Mouse (Mus musculus): ENCODE data around the gene Atg7. TPM values are rescaled to one million over a fixed set of nuclear protein-coding genes. Genes with fewer than 3 reads are reported as not detected.
A peak's percentile ranks its signal among the peaks of the same experiment; 100 is the strongest.

Atg7 gene
- total RNA-seq, 2 experiments from 2014 or later = 28.9 to 29.1 TPM

DNA sequence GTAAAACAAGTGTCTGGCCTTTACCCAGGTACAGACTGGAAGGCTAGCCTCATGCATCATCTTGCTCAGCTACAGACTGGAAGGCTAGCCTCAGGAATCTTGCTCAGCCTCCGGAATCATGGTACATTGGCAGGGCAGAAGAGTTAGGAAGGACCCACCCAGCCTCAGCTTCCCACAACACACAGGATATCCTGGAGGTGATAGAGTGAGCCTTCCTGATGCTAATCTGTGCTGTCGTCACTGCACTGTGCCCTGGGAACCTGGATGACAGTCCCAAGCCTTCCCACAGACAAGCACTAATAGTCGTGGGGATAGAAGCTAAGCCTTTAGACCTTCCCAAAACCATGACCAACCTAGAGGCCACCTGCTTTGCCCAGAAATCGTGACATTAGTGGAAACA lies 223.7 kb downstream of the Atg7 start:
- Histone ChIP-seq H3K4me3 (no peak overlapping the region), H3K27ac (peak overlapping the region; percentile 4; the same call in 1 of the 2 replicates)
- no peak for TF ChIP-seq CTCF (IDR thresholded peaks at IDR 0.05)
- DNase-seq (ENCODE audit: extremely low spot score in 1 of 2, low spot score in 2 of 2) = no peak
- intact Hi-C loops (cut with DNase I) = no loop called here

DNA sequence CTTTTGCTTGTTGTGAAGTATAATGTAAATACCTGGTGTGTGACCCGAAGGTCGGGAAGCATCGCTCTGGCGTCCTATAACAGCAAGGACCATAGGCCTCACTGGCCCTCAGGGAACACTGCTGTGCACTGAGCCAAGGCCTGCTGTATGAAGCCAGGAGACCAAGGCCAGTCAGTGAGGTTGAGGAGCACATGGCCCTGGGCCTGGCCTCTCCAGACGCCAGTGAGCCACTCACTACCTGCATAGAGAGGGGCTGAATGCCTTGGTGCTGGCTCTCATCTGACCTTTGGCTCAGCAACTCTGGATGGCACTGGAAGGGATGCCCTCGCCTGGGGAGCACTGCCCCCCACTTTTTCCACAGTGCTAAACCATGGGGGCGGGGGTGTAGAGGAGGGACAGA lies 225.8 kb downstream of the Atg7 start:
- intact Hi-C loops (cut with DNase I) = no loop called here
- TF ChIP-seq CTCF (IDR thresholded peaks at IDR 0.05) = no peak
- no peak for DNase-seq (ENCODE audit: extremely low spot score in 1 of 2, low spot score in 2 of 2)
- H3K4me3 ChIP-seq = no peak overlapping the region
- no peak overlapping the region for H3K27ac ChIP-seq

DNA sequence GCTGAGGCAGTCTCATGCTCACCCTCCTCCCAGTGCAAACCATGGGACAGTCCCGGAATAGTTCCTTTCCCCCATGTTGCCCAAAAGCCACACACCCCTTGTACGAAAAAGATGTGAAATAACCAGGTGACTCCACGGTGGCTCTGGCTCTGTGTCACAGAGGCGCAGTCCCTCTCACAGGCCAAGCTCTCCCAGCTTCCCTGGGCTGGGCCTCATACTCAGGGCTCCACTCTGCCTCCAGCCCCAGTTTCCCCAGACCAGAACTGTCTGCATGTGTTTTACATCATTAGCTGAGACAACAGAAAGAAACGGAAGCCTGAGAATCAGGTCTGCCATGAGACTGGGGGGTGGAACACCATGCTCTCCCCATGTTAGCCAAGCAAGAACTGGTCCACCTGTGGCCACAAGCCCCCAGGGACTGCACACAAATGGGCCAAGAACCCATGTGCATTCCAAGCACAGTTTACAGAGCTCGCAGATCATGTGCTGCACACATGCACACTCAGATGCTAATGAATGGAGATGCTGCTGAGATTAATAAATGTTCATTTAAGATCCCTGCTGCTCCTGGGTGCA lies 226.7 kb downstream of the Atg7 start:
- DNase-seq (ENCODE audit: extremely low spot score in 1 of 2, low spot score in 2 of 2) = no peak
- intact Hi-C loops (cut with DNase I) = no loop called here
- H3K27ac ChIP-seq = 0 out of 2 replicates have a peak overlapping the region, but pooled peaks have one; percentile 1
- no peak for TF ChIP-seq CTCF (IDR thresholded peaks at IDR 0.05)
- no peak overlapping the region for H3K4me3 ChIP-seq

DNA sequence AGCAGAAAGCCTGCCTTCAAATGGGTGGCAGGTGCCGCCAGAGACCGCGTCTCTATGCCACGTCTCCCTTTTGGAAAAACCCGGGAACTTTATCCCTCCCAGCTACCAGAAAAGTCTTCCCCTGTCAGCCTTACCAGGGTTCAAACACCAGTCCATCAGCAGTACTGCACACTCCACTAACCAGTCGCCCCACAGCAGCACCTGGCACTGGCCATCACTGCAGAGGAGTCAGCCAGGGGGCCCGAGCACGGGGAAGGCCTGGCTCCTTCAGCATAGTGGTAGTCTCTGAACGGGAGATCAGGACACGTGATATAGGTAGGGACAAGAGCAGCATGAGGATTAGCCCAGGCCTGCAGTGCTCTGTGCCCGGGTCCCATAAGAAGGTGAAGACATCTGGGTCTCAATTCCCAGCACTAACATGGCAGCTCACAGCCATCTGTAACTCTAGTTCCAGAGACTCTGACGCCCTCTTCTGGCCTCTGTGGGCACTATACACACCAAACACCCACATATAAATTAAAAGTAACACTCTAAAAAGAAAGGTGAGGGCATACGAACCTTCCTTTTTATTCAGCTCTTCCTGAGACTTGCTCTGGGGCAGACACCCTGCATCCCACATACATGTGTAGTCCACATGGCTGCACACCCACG lies 228.2 kb downstream of the Atg7 start:
- intact Hi-C loops (cut with DNase I) = no loop called here
- no peak for DNase-seq (ENCODE audit: extremely low spot score in 1 of 2, low spot score in 2 of 2)
- Histone ChIP-seq H3K4me3 (no peak overlapping the region), H3K27ac (no peak overlapping the region)
- TF ChIP-seq CTCF (IDR thresholded peaks at IDR 0.05) = no peak; the same call in none of the 2 replicates

DNA sequence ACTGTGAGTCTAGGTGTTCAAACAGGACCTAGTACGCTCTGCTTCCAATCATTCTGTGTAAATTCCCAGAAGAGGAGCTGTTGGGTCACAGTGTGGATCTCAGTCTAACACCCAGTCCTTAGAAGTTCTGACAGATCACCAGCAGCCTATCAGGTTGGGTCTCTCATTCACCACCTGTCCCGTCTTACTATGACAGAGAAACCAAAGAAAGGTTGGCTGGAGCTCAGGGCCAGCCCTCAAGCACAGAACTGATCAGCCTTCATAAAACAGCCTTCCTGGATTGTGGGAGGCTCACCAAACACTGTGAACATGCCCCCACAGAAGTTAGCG lies 230.9 kb downstream of the Atg7 start:
- no peak for DNase-seq (ENCODE audit: extremely low spot score in 1 of 2, low spot score in 2 of 2)
- intact Hi-C loops (cut with DNase I) = no loop called here
- Histone ChIP-seq H3K4me3 (peak overlapping the region; percentile 44), H3K27ac (peak overlapping the region; percentile 97)
- TF ChIP-seq CTCF (IDR thresholded peaks at IDR 0.05) = no peak

DNA sequence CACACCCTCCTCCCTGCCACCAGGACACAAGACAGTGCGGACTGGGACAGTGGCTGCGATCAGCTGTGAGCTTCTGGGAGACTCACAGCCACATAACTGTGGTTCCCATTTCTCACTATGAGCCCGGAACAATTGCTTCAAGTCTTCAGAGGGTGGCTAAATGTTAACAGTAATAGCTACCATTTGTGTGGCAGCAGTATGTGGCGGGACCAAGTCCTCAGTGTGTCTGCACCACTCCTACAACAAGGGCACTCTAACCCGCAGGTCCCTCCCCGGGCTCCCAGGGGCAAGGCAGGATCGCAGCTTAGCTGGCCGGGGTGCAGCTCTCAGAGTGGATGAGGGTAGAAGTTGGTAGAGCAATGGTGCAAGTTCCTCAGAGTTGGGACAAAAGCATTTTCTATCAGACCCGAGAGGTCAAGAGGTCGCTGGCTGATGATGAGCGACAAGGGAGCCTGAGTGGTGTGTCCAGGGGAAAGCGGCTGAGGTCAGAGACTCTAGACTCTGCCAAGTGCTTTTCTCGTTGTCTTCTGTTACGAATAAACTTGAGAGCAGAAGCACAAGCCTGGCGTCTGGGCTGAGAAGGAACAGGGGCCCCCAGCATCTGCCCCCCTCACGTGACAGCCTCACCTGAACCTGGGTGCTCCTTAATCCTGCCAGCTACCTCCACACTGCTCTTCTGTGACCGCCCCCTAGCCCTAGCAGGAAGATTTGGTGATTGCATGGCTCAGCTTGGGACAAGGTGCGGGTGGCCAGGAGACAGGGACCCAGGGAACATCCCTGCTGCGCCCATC lies 231.4 kb downstream of the Atg7 start:
- intact Hi-C loops (cut with DNase I) = no loop called here
- TF ChIP-seq CTCF (IDR thresholded peaks at IDR 0.05) = no peak; the same call in 1 of the 2 replicates
- H3K27ac ChIP-seq = peak overlapping the region; percentile 97
- no peak for DNase-seq (ENCODE audit: extremely low spot score in 1 of 2, low spot score in 2 of 2)
- H3K4me3 ChIP-seq = peak overlapping the region; percentile 44

DNA sequence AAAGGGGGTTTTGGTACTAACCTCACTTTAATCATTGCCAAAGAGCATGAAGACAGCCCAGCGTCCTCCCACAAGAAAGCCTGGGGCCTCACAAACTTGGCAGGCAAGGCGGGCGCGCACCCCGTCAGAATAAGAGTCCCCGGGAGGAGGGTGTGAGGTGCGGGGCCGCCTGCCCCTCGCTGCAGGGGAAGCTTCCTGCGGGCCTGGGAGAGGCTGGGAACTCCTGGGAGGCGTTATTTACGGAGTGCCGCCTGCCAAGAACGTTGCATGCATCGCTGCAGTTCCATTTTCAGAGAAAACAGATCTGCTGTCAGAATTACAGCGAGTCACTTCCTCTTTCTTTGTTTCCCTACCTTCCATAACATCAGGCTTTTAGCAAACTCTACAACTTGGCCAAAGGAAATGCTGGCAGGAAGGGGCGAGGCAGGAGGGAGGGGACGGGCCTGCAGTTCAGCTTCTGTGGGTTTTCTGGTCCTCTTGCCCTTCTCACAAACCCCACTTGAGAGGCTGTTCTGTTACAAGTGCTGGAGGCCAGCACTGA lies 232.2 kb downstream of the Atg7 start:
- TF ChIP-seq CTCF (IDR thresholded peaks at IDR 0.05) = no peak; the same call in 1 of the 2 replicates
- intact Hi-C loops (cut with DNase I) = loop anchor here (1.0 to 5.0 kb wide), 3 partner anchors 8 to 163 kb away; no protein-coding TSS in a partner anchor

DNA sequence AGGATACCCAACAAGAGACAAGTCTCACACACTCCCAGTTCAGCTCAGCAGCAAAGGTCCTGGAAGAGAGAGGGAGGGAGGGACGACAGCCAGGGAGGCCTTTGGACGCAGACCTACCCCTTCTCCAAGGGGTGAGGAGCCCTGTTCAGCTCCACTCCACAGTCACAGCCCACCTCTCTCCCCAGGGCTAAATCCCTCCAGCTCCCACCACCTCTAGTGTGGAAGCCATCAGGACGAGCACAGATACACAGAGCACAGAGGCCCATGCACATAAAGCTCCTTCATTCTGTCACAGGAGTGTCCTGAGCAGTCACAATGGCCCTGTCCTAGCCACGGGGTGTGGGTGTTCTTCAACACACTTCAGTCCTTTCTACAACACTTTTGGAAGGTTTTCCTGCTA lies 233.1 kb downstream of the Atg7 start:
- no peak for DNase-seq (ENCODE audit: extremely low spot score in 1 of 2, low spot score in 2 of 2)
- Histone ChIP-seq H3K27ac (peak overlapping the region; percentile 97), H3K4me3 (no peak overlapping the region)
- TF ChIP-seq CTCF (IDR thresholded peaks at IDR 0.05) = no peak
- intact Hi-C loops (cut with DNase I) = loop anchor here (5.0 kb wide), 1 partner anchor 46 kb away; no protein-coding TSS in a partner anchor

More for the DNA sequence above, 232.2 kb downstream of the Atg7 start:
- Histone ChIP-seq H3K4me3 (peak overlapping the region; percentile 44), H3K27ac (peak overlapping the region; percentile 97)
- peak; percentile 90 to 93 for DNase-seq (ENCODE audit: extremely low spot score in 1 of 2, low spot score in 2 of 2)

DNA sequence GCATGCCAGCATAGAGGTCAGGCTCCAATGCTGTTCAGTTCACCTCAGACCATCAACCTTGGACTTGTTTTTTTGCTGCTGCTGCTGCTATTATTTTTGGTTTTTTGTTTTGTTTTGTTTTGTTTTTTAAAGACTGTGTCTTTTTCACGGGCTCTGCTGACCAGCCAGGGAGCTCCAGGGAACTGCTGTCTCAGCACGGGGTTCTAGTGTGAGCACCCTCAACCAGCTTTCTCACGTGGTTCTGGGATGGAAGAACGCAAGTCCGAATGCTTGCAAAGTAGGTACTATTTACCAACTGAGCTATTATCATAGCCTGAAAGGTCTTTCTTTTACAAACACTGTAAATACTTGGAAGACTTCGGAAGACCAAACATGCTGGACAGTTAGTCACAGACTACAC lies 233.6 kb downstream of the Atg7 start:
- intact Hi-C loops (cut with DNase I) = loop anchor here (5.0 kb wide), 1 partner anchor 46 kb away; no protein-coding TSS in a partner anchor

DNA sequence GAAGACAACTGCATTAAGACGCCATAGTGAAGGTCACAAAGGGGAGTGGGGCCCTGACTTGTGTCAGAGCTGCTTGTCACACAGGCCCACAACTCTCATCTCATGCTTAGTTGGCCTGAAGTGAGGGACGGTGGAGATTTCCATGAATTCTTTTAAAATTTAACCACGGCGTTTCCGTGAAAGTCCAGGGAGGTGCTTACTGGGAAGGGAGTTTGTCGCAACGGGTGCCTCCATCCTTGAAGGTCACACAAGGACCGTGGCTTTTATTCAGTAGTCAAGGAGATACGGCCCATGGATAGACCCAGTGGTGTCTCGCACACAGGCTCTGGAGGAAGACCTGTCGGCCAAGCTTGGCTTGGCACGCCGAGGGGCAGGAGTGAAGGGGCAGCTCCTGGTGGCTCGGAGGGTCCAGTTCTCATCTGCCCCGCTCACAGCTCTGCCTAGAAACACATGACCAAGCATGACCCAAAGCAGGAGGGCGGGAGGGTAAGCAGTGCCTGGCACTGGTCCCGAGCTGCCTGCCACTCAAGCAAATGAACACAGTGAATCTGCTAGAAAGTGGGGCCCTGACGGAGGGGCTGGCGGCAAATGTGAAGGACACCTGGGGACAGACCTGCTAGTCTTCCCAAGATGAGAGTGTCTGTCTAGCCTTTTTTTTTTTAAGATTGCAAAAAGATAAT lies 236.1 kb downstream of the Atg7 start:
- TF ChIP-seq CTCF (IDR thresholded peaks at IDR 0.05) = no peak
- H3K27ac ChIP-seq = peak overlapping the region; percentile 47
- no peak for DNase-seq (ENCODE audit: extremely low spot score in 1 of 2, low spot score in 2 of 2)
- no peak overlapping the region for H3K4me3 ChIP-seq
- intact Hi-C loops (cut with DNase I) = loop anchor here (5.0 kb wide), 1 partner anchor 43 kb away; no protein-coding TSS in a partner anchor

More for the DNA sequence above, 233.6 kb downstream of the Atg7 start:
- peak overlapping the region; percentile 57 for H3K27ac ChIP-seq
- DNase-seq (ENCODE audit: extremely low spot score in 1 of 2, low spot score in 2 of 2) = no peak
- no peak for TF ChIP-seq CTCF (IDR thresholded peaks at IDR 0.05)
- no peak overlapping the region for H3K4me3 ChIP-seq

DNA sequence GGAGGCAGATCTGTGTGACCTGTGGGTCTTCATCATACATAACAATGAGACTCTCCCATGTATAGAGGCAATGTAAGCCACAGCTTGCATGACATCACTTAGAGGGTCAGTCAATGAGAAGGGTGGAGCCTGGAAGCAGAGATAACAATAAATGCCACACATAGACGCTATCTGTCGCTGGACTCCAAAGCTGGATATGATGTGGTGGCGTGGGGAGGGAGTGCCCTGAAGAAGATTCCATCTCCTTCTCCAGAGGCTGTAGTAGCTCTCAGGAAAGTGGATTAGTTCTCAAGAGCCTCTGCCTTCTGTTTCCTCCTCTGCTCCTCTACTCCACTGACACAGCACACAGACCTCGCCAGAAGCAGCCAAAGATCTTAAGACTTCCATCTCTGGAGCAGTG lies 237.9 kb downstream of the Atg7 start:
- no peak for DNase-seq (ENCODE audit: extremely low spot score in 1 of 2, low spot score in 2 of 2)

More for the DNA sequence above, 237.9 kb downstream of the Atg7 start:
- no peak for TF ChIP-seq CTCF (IDR thresholded peaks at IDR 0.05)
- Histone ChIP-seq H3K4me3 (no peak overlapping the region), H3K27ac (peak overlapping the region; percentile 92)
- intact Hi-C loops (cut with DNase I) = no loop called here

Data from left cerebral cortex, adult 2 months (tissue).